Mouse (Mus musculus) embryo, embryonic 10.5 days (tissue): Measurements from ENCODE around the gene Psmb2.
A peak's percentile ranks its signal among the peaks of the same experiment; 100 is the strongest.

Source experiments
- DNase-seq: peaks from one replicate; pipeline ENCODE4 v3.0.0-alpha.2; 2015; ENCODE audit warnings: low spot score

Psmb2 gene

DNA sequence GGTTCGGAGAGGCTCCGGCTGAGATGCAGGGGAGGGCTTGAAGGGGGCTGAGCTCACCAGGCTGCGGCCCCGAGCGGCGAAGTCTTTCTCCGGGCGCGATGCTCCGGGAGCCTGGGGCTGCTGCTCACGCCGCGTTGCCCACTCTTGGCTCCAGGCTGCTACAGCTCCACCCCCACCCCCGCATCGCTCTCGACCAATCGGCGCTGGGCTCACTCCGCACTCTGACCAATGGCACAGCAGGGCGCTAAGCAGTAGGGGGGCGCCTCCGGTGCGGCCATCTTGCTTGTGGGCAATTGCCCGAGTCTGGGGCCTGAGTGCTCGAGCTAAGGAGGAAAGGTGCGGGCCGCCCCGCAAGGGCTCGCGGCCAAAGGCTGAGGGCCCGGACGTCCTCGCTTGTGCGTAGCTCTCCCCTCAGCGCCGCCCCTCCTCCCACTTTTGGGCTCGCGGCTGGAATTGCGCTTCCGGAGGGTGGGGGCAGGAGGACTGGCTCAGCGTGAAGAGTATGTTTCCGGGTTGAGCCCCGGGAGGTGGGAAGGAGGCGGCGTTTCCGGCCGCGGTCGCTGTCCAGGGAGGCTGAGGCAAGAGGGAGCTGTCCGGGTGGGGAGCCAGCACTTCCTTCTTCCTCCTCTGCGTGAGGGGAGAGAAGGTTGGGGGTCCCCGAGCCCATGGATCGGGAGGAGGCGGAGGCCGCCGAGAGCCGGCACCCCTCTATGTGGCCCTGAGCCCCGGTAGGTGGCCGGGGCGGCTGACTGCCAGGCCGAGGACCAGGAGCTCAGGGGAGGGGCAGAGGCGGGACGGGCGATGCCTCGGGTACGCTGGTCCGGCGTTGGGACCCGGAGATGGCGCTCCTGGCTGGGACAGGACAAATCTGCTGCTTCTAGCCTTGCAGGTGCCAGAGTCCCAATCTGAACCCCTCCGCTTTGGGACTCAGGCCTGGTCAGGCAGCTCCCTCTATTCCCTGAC lies 76.1 kb downstream of the Psmb2 start, which contains the start of the genes Ncdn and AU040320:
Ncdn (minus strand) TSS at position 171 of the 963 bp plus-strand sequence.
AU040320 (plus strand) TSS at position 277 of the 963 bp plus-strand sequence.
- DNase-seq: peak; percentile 97

DNA sequence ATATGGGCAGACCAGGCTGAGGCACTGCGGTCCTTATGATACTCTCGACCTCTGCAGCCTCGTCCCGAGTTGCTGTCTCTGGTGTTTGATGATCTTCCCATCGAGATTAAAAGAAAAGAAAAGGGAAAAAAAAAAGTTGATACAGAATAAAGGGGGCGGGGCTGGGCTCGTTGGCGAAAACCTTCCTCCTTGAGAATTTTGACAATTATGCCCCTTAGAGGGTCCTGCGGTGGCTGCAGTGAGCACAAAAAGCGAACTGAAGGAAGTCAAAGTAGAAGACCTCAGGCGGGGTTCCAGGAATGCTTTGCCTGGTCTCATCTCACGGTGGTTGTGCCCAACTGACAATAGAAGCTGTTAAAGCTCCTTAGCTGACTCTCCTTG lies 76.8 kb downstream of the Psmb2 start:
- no peak for DNase-seq

DNA sequence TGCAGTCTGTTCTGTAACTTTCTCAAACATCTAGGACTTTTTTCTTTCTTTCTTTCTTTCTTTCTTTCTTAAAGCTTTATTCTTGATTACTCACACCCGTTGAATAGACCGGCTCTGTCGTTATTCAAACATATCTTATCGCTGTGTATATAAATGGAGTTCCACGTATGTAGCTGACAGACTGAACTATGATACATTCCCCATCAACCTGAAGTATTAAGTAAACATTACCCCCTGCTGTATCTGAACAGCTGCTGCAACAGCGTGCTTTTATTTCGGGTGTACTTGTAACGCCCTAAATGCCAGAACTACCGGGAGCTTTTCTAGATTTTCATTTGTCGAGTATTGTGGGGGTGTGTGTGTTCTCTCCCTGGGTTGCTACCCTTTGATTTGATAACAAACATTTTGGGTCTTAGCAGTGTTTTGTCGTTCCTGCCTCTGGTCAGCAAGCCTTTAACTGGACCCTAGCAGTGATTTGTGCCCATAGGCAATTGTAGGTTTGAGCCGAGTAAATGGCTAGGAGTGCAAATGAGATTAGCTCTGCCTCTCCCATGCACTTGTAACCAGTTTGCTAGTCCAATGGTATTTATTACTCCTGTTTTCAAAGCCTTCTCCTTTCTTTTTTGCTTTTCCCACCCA lies 77.4 kb downstream of the Psmb2 start:
- no peak for DNase-seq

DNA sequence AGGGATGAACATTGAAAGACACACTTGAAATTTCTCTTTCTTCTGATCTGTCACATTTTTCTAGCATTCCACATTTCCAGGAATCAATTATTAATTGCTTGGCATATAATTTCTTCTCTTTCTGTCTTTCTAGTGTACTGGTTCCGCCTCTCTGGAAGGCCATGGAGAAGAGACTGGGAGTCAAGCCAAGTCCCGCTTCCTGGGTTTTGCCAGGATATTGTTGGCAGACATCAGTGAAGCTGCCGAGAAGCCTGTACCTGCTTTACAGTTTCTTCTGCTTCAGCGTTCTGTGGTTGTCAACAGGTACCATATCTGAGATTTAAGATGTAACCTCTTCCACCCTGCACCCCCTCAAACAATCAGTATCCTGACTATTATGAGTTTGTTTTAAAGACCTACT lies 79.3 kb downstream of the Psmb2 start:
- DNase-seq: no peak

DNA sequence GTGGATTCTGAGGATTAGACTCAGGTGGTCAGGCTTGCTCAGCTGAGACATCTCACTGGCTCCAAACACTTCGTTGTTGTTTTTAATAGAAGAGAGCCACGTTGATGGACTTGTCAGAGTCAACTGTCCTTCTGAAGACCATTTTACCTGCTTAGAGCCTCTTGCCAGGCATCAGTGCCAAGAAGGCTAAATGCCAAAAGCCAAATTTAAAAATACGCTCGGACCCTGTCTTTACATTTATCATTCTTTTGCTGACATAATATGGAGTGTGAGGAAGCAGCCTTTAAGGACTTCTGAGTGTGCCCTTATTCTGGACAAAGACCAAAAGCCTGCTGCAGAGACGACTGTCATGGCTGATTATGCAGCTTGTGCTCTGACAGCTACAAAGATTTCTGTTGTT lies 80.9 kb downstream of the Psmb2 start:
- DNase-seq: no peak
